Mouse (Mus musculus): ENCODE measurements at regions not wholly inside any gene's neighbourhood (a gene's known extent, or its start where the extent isn't known, plus 50 kb on each side); places are given as distances from the start of the nearest gene placed in this dataset.

- Histone ChIP-seq H3K4me3 (ENCODE audit: low read depth, low read length) (no peak overlapping the region), H3K9ac (ENCODE audit: low read length) (no peak overlapping the region), H3K9me3 (ENCODE audit: control insufficient read depth, low read length) (no peaks in the 10 kb centered on the region), H3K4me1 (replicated peaks; ENCODE audit: control insufficient read depth, insufficient read depth, low read length) (no peaks in the 10 kb centered on the region; the same call in 1 of the 2 replicates), H3K27ac (ENCODE audit: low read depth) (no peak overlapping the region), H3K27me3 (replicated peaks; ENCODE audit: control insufficient read depth, insufficient read depth, low read length) (no peaks in the 10 kb centered on the region), H3K4me2 (ENCODE audit: low read length) (no peak overlapping the region), H3K36me3 (ENCODE audit: control insufficient read depth, insufficient read depth, low read length) (no peaks in the 10 kb centered on the region)
- 29% methylated on average over 3 of the region's 3 CpGs for WGBS
- ATAC-seq (replicated peaks; ENCODE audit: low FRiP score, low TSS enrichment, low read depth) (no peak), DNase-seq (ENCODE audit: low spot score) (peak; percentile 55)
These were observed 129.7 kb downstream of the Trmt11 start for GRCm38 (mm10) chr10:30470831-30471230.

GRCm38 (mm10) chr10:30450616-30451015 lies 149.9 kb downstream of the Trmt11 start:
- no peaks in the 10 kb centered on the region for H3K9me3 ChIP-seq (ENCODE audit: control insufficient read depth, low read length)
- WGBS: 87% methylated on average over 4 of the region's 4 CpGs
- ATAC-seq (replicated peaks; ENCODE audit: low FRiP score, low TSS enrichment, low read depth): no peak
- H3K27ac ChIP-seq (ENCODE audit: low read depth): no peak overlapping the region
- H3K36me3 ChIP-seq (ENCODE audit: control insufficient read depth, insufficient read depth, low read length): no peaks in the 10 kb centered on the region
- no peaks in the 10 kb centered on the region for H3K4me1 ChIP-seq (replicated peaks; ENCODE audit: control insufficient read depth, insufficient read depth, low read length)
- H3K4me3 ChIP-seq (ENCODE audit: low read depth, low read length): no peak overlapping the region
- H3K27me3 ChIP-seq (replicated peaks; ENCODE audit: control insufficient read depth, insufficient read depth, low read length): no peaks in the 10 kb centered on the region
- no peak overlapping the region for H3K4me2 ChIP-seq (ENCODE audit: low read length)
- no peak overlapping the region for H3K9ac ChIP-seq (ENCODE audit: low read length)
- DNase-seq (ENCODE audit: low spot score): no peak

- no peaks in the 10 kb centered on the region for H3K9me3 ChIP-seq (ENCODE audit: control insufficient read depth, low read length)
- no peaks in the 10 kb centered on the region for H3K27me3 ChIP-seq (replicated peaks; ENCODE audit: control insufficient read depth, insufficient read depth, low read length)
- no peaks in the 10 kb centered on the region for H3K36me3 ChIP-seq (ENCODE audit: control insufficient read depth, insufficient read depth, low read length)
- H3K4me1 ChIP-seq (replicated peaks; ENCODE audit: control insufficient read depth, insufficient read depth, low read length): no peaks in the 10 kb centered on the region
- no peak overlapping the region for H3K4me3 ChIP-seq (ENCODE audit: low read depth, low read length)
- H3K4me2 ChIP-seq (ENCODE audit: low read length): no peak overlapping the region
- 92% methylated on average over 2 of the region's 2 CpGs for WGBS
- ATAC-seq (replicated peaks; ENCODE audit: low FRiP score, low TSS enrichment, low read depth) (no peak), DNase-seq (ENCODE audit: low spot score) (no peak)
- no peak overlapping the region for H3K9ac ChIP-seq (ENCODE audit: low read length)
- H3K27ac ChIP-seq (ENCODE audit: low read depth): no peak overlapping the region
These were observed 153.5 kb downstream of the Trmt11 start for GRCm38 (mm10) chr10:30447057-30447456.

- WGBS: 50% methylated on average over 1 of the region's 1 CpGs
These were observed 154.0 kb downstream of the Trmt11 start for GRCm38 (mm10) chr10:30446572-30446971.

GRCm38 (mm10) chr10:30439802-30440201 lies 160.7 kb downstream of the Trmt11 start:
- no peaks in the 10 kb centered on the region for H3K36me3 ChIP-seq (ENCODE audit: control insufficient read depth, insufficient read depth, low read length)
- no peak for DNase-seq (ENCODE audit: low spot score)
- 28% methylated on average over 2 of the region's 2 CpGs for WGBS
- H3K4me1 ChIP-seq (replicated peaks; ENCODE audit: control insufficient read depth, insufficient read depth, low read length): no peaks in the 10 kb centered on the region
- no peak for ATAC-seq (replicated peaks; ENCODE audit: low FRiP score, low TSS enrichment, low read depth)
- no peak overlapping the region for H3K27ac ChIP-seq (ENCODE audit: low read depth)
- H3K9me3 ChIP-seq (ENCODE audit: control insufficient read depth, low read length): no peaks in the 10 kb centered on the region
- H3K9ac ChIP-seq (ENCODE audit: low read length): no peak overlapping the region
- H3K27me3 ChIP-seq (replicated peaks; ENCODE audit: control insufficient read depth, insufficient read depth, low read length): no peaks in the 10 kb centered on the region
- H3K4me3 ChIP-seq (ENCODE audit: low read depth, low read length): no peak overlapping the region
- H3K4me2 ChIP-seq (ENCODE audit: low read length): no peak overlapping the region

More at GRCm38 (mm10) chr10:30446572-30446971, 154.0 kb downstream of the Trmt11 start:
- Histone ChIP-seq H3K4me3 (ENCODE audit: low read depth, low read length) (no peak overlapping the region), H3K36me3 (ENCODE audit: control insufficient read depth, insufficient read depth, low read length) (no peaks in the 10 kb centered on the region), H3K4me1 (replicated peaks; ENCODE audit: control insufficient read depth, insufficient read depth, low read length) (no peaks in the 10 kb centered on the region), H3K4me2 (ENCODE audit: low read length) (no peak overlapping the region), H3K9ac (ENCODE audit: low read length) (no peak overlapping the region), H3K27ac (ENCODE audit: low read depth) (no peak overlapping the region), H3K27me3 (replicated peaks; ENCODE audit: control insufficient read depth, insufficient read depth, low read length) (no peaks in the 10 kb centered on the region), H3K9me3 (ENCODE audit: control insufficient read depth, low read length) (no peaks in the 10 kb centered on the region)
- DNase-seq (ENCODE audit: low spot score): no peak
- ATAC-seq (replicated peaks; ENCODE audit: low FRiP score, low TSS enrichment, low read depth): no peak

GRCm38 (mm10) chr10:30426420-30426923 lies 174.1 kb downstream of the Trmt11 start:
- H3K4me1 ChIP-seq (replicated peaks; ENCODE audit: control insufficient read depth, insufficient read depth, low read length): no peaks in the 10 kb centered on the region
- no peaks in the 10 kb centered on the region for H3K9me3 ChIP-seq (ENCODE audit: control insufficient read depth, low read length)
- H3K27ac ChIP-seq (ENCODE audit: low read depth): no peak overlapping the region
- no peaks in the 10 kb centered on the region for H3K36me3 ChIP-seq (ENCODE audit: control insufficient read depth, insufficient read depth, low read length)
- no peak overlapping the region for H3K4me3 ChIP-seq (ENCODE audit: low read depth, low read length)
- ATAC-seq (replicated peaks; ENCODE audit: low FRiP score, low TSS enrichment, low read depth) (no peak), DNase-seq (ENCODE audit: low spot score) (no peak)
- no peaks in the 10 kb centered on the region for H3K27me3 ChIP-seq (replicated peaks; ENCODE audit: control insufficient read depth, insufficient read depth, low read length)
- H3K4me2 ChIP-seq (ENCODE audit: low read length): no peak overlapping the region
- WGBS: 63% methylated on average over 4 of the region's 4 CpGs
- no peak overlapping the region for H3K9ac ChIP-seq (ENCODE audit: low read length)

GRCm38 (mm10) chr10:30419391-30420043 lies 181.0 kb downstream of the Trmt11 start:
- H3K27ac ChIP-seq (ENCODE audit: low read depth): no peak overlapping the region
- H3K36me3 ChIP-seq (ENCODE audit: control insufficient read depth, insufficient read depth, low read length): no peaks in the 10 kb centered on the region
- no peaks in the 10 kb centered on the region for H3K9me3 ChIP-seq (ENCODE audit: control insufficient read depth, low read length)
- no peaks in the 10 kb centered on the region for H3K4me1 ChIP-seq (replicated peaks; ENCODE audit: control insufficient read depth, insufficient read depth, low read length)
- no peak overlapping the region for H3K4me3 ChIP-seq (ENCODE audit: low read depth, low read length)
- WGBS: 35% methylated on average over 6 of the region's 6 CpGs
- DNase-seq (ENCODE audit: low spot score) (no peak), ATAC-seq (replicated peaks; ENCODE audit: low FRiP score, low TSS enrichment, low read depth) (no peak)
- no peak overlapping the region for H3K9ac ChIP-seq (ENCODE audit: low read length)
- no peaks in the 10 kb centered on the region for H3K27me3 ChIP-seq (replicated peaks; ENCODE audit: control insufficient read depth, insufficient read depth, low read length)
- H3K4me2 ChIP-seq (ENCODE audit: low read length): no peak overlapping the region

- Histone ChIP-seq H3K36me3 (ENCODE audit: control insufficient read depth, insufficient read depth, low read length) (no peaks in the 10 kb centered on the region), H3K4me2 (ENCODE audit: low read length) (no peak overlapping the region), H3K27ac (ENCODE audit: low read depth) (no peak overlapping the region), H3K4me1 (replicated peaks; ENCODE audit: control insufficient read depth, insufficient read depth, low read length) (no peaks in the 10 kb centered on the region), H3K9me3 (ENCODE audit: control insufficient read depth, low read length) (no peaks in the 10 kb centered on the region), H3K27me3 (replicated peaks; ENCODE audit: control insufficient read depth, insufficient read depth, low read length) (no peaks in the 10 kb centered on the region), H3K9ac (ENCODE audit: low read length) (no peak overlapping the region), H3K4me3 (ENCODE audit: low read depth, low read length) (no peak overlapping the region)
- 55% methylated on average over 3 of the region's 3 CpGs for WGBS
- DNase-seq (ENCODE audit: low spot score) (no peak), ATAC-seq (replicated peaks; ENCODE audit: low FRiP score, low TSS enrichment, low read depth) (no peak)
These were observed 184.2 kb downstream of the Trmt11 start for GRCm38 (mm10) chr10:30416314-30416713.

- ATAC-seq (replicated peaks; ENCODE audit: low FRiP score, low TSS enrichment, low read depth) (no peak), DNase-seq (ENCODE audit: low spot score) (no peak)
- Histone ChIP-seq H3K9ac (ENCODE audit: low read length) (no peak overlapping the region), H3K27me3 (replicated peaks; ENCODE audit: control insufficient read depth, insufficient read depth, low read length) (no peaks in the 10 kb centered on the region), H3K36me3 (ENCODE audit: control insufficient read depth, insufficient read depth, low read length) (no peaks in the 10 kb centered on the region), H3K4me1 (replicated peaks; ENCODE audit: control insufficient read depth, insufficient read depth, low read length) (no peaks in the 10 kb centered on the region), H3K27ac (ENCODE audit: low read depth) (no peak overlapping the region), H3K4me3 (ENCODE audit: low read depth, low read length) (no peak overlapping the region), H3K9me3 (ENCODE audit: control insufficient read depth, low read length) (no peaks in the 10 kb centered on the region), H3K4me2 (ENCODE audit: low read length) (no peak overlapping the region)
These were observed 188.8 kb downstream of the Trmt11 start for GRCm38 (mm10) chr10:30411736-30412135.
